Mouse (Mus musculus) testis, adult 2 months (tissue): ENCODE data around the gene Snx9. TPM values are rescaled to one million over a fixed set of nuclear protein-coding genes. Genes with fewer than 3 reads are reported as not detected.
A peak's percentile ranks its signal among the peaks of the same experiment; 100 is the strongest.

ENCODE experiments used
- H3K27ac ChIP-seq: fragments of 200-500 bp; 2 replicates; pipeline ENCODE4 v1.5.1; 2012; ENCODE audit warnings: low read depth, low read length; ENCODE audit not compliant: control insufficient read depth, insufficient read depth
- H3K27me3 ChIP-seq: fragments of 200-500 bp; 2 replicates; pipeline ENCODE4 v1.6.1; 2012; ENCODE audit warnings: mild to moderate bottlenecking, low read length, moderate library complexity; ENCODE audit not compliant: control insufficient read depth, insufficient read depth
- H3K36me3 ChIP-seq: fragments of 200-500 bp; 2 replicates; pipeline ENCODE4 v1.6.1; 2012; ENCODE audit warnings: mild to moderate bottlenecking, low read length; ENCODE audit not compliant: control insufficient read depth, insufficient read depth
- H3K4me1 ChIP-seq: fragments of 200-500 bp; 2 replicates; pipeline ENCODE4 v1.6.1; 2012; ENCODE audit warnings: low read length; ENCODE audit not compliant: control insufficient read depth, insufficient read depth
- H3K4me3 ChIP-seq: fragments of 200-500 bp; 2 replicates; pipeline ENCODE4 v1.5.1; 2012; ENCODE audit warnings: low read depth, mild to moderate bottlenecking, low read length, moderate library complexity, mixed read lengths; ENCODE audit not compliant: control insufficient read depth
- CTCF ChIP-seq: fragments of 200-500 bp; IDR thresholded peaks from 2 replicates; pipeline ENCODE4 v1.5.1; 2012; ENCODE audit warnings: low read depth, mild to moderate bottlenecking, inconsistent platforms, low read length, moderate library complexity; ENCODE audit not compliant: control insufficient read depth, insufficient read depth, insufficient replicate concordance
- POLR2A ChIP-seq: fragments of 200-500 bp; IDR thresholded peaks from 2 replicates; pipeline ENCODE4 v1.6.1; 2012; ENCODE audit warnings: low read depth, mild to moderate bottlenecking, inconsistent platforms, low read length, moderate library complexity; ENCODE audit not compliant: control insufficient read depth
- polyA plus RNA-seq: library from polyadenylated mRNA; depleted of rRNA; stranded (reverse); fragments of >200 nt; gene quantifications from 2 replicates; pipeline ENCODE4 v1.2.3, GENCODE M21; 2012

Gene Snx9
- polyA plus RNA-seq, 1 experiment, result 7.1 TPM

DNA sequence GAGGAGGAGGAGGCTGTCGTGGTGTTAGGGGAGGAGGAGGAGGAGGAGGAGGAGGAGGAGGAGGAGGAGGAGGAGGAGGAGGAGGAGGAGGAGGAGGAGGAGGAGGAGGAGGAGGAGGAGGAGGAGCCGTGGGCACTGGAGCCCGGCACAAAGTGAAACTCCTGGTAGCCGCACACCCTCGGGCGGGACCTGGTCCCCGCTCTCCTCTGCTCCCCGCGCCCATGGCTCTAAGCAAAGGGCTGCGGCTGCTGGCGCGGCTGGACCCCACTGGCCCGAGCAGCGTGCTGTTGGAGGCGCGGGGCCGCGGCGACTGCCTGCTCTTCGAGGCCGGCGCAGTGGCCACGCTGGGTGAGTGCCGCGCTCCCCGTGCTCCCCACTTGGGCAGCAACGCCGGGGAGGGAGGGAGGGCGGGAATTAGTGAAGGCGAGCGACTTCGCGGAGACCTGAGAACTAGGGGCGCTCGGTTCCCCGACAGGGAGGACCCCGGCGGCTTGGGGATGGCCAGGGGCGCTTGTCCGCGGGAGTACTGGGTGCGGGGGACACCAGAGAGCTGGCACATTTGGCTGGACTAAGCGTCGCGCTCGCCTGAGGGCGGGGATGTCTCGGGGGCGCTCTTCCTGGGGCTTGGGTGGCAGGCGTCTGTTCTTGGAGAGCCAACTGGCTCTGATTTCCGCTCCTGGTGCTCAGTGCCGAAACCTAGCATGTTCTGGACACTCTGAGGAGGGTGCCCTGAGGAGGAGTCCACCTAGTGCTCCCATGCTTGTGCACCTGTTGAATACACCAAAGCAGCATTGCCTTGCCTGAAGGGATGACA lies 100.3 kb downstream of the Snx9 start, which contains the start of gene Synj2:
Gene Synj2 (plus strand): TSS at position 51 of the 814 bp plus-strand sequence.
- H3K4me1 ChIP-seq, result peaks cover 2% of the 10 kb centered on the region; the same call in 1 of the 2 replicates
- peak within 1 kb of the TSS; percentile 84 for H3K4me3 ChIP-seq
- H3K36me3 ChIP-seq, result no peaks in the 10 kb centered on the region
- TF ChIP-seq POLR2A, result no peak
- no peak for TF ChIP-seq CTCF
- H3K27me3 ChIP-seq, result no peaks in the 10 kb centered on the region
- peak within 1 kb of the TSS; percentile 75 for H3K27ac ChIP-seq

DNA sequence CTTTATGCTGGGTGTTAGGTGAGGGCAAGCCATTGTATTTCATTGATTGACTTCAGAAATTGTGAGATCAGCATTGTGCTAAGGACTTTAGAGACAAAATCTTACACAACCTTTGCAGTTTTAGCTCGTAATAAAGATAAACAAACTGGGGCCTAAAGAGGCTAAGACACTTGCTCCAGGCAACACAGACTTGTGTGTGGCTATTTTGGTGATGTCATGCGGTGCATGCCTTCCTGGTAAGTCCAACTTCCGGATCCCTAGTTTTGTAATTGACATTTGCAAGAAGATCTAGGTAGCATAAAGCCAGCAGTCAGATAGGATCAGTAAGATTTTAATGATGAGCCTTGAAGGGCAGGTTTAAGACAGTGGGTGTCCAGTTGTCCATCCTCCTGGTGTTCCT lies 101.0 kb downstream of the Snx9 start:
- Histone ChIP-seq H3K27me3 (no peaks in the 10 kb centered on the region), H3K36me3 (no peaks in the 10 kb centered on the region), H3K4me1 (peaks cover 2% of the 10 kb centered on the region; the same call in 1 of the 2 replicates), H3K4me3 (no peak overlapping the region; the same call in 1 of the 2 replicates), H3K27ac (0 out of 2 replicates have a peak overlapping the region, but pooled peaks have one; percentile 75)
- no peak for TF ChIP-seq CTCF
- TF ChIP-seq POLR2A, result no peak

DNA sequence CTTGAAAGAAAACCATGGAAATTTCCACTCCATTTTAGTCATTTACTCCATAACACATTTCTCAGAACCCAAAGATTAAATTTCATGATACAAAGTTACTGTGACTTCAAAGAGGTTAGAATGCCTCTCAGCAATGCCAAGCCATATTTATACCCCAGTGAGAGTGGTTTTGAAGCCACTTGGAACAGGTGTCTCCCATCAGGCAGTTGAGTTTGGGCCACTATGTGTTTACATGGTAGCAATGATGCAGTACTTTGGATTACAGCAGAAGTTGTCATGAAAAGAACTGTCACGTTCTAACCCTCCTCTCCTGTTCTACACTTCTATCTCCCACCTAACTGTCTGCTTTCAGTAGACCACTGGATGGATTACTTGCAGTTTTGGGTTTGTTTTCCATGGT lies 101.9 kb downstream of the Snx9 start:
- no peak for TF ChIP-seq POLR2A
- Histone ChIP-seq H3K27ac (peak overlapping the region; percentile 68; the same call in 1 of the 2 replicates), H3K4me3 (no peak overlapping the region), H3K36me3 (no peaks in the 10 kb centered on the region), H3K27me3 (no peaks in the 10 kb centered on the region), H3K4me1 (peaks cover 2% of the 10 kb centered on the region; the same call in 1 of the 2 replicates)

DNA sequence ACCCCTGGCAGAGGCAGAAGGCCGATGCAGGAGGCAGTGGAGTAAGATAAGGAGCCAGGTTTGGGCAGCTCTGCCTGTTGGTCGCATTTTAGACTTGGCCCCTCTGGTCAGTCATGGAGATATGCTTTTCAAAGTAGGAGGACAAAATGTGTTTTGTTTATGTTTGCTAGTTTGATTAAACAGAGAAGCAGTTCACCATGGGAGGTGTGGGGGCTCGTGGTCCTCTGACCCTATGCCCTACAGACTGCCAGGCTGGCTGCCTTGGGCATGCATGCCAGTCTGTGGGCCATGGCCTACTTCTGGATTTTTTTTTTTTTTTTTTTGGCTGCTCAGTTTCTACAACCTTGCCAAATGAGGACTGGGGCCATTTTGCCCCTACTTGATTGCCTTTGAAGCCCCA lies 105.9 kb downstream of the Snx9 start:
- Histone ChIP-seq H3K27ac (no peak overlapping the region), H3K4me3 (no peak overlapping the region), H3K4me1 (no peaks in the 10 kb centered on the region; the same call in 1 of the 2 replicates), H3K27me3 (no peaks in the 10 kb centered on the region), H3K36me3 (no peaks in the 10 kb centered on the region)
- no peak for TF ChIP-seq POLR2A
- TF ChIP-seq CTCF, result no peak

DNA sequence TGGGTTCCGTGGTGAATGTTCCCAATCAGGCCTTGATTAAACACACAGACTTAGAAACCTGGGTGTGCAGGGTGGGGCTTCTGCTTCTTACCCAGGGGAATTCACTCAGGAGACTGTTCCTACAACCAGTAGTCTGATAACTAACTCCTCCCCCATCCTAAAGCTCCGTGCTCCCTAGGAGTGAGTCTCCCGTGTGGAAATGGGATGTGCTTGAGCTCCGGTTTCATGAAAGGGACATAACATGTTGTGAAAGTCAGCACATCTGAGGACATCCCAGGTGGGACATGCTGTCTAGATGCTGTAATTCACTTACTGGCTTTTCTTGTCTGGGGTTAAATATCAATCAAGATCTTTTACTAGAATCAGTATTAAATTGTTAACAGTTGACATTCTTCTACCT lies 111.3 kb downstream of the Snx9 start:
- TF ChIP-seq CTCF (no peak), POLR2A (no peak)
- Histone ChIP-seq H3K4me3 (no peak overlapping the region), H3K4me1 (no peaks in the 10 kb centered on the region; the same call in 1 of the 2 replicates), H3K36me3 (no peaks in the 10 kb centered on the region), H3K27me3 (no peaks in the 10 kb centered on the region), H3K27ac (no peak overlapping the region)

DNA sequence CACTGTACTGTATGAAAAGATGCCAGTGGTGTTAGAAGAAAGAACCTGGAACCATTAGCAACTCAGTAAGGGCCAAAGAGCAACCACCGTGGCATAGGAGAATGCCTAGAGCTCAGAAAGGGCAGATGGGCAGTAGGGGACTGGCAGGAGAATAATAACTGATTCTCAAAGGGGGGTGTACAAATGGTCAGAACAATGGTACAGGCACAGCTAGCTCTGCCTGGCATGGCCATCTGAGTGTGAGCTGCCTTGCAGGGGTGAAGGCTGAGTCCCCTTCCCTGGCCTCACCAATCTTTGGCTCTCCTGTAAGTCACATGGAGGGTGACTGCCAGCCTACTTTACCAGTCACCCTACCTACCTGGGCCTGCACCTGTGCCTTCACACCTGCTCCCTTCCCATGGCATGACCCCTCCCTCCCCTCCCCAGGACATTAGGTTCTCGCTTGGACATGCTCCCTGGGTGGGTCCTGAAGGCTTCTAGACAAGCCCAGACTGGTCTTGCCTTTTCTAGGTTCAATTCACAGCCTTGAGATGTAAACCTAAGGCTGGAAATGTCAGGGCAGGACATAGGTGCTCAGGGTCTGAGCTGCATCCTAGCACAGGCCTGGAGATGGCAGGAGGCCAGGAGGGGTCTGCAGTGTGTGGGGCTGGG lies 115.3 kb downstream of the Snx9 start:
- TF ChIP-seq CTCF, result no peak
- no peak for TF ChIP-seq POLR2A
- Histone ChIP-seq H3K27me3 (no peaks in the 10 kb centered on the region), H3K4me1 (peaks cover 9% of the 10 kb centered on the region), H3K27ac (no peak overlapping the region), H3K4me3 (no peak overlapping the region), H3K36me3 (no peaks in the 10 kb centered on the region)

DNA sequence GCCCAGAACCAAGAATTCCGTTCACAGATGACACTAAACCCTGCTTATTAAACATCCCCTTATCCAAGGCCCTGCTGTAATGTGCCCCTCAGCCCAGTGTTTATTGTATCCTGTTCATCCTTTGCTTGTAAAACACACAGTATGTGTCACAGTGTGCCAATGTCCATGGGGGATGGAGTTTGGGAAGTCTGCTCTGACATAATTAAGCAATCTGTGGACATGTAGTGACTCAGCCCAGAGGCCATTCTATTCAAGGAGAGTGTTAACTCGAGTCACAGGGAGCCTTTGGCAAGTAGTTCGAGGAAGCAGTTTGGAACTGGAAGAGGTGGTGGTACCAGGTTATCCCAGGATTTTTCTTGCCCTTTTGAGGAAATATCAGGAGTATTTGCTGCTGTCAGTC lies 116.0 kb downstream of the Snx9 start:
- Histone ChIP-seq H3K27ac (no peak overlapping the region), H3K27me3 (no peaks in the 10 kb centered on the region), H3K4me1 (peaks cover 11% of the 10 kb centered on the region), H3K36me3 (no peaks in the 10 kb centered on the region), H3K4me3 (no peak overlapping the region)
- no peak for TF ChIP-seq POLR2A
- TF ChIP-seq CTCF, result no peak
